Mouse (Mus musculus): ENCODE measurements around the gene Tpm1. TPM values are rescaled to one million over a fixed set of nuclear protein-coding genes. Genes with fewer than 3 reads are reported as not detected.

The Tpm1 gene
- polyA plus RNA-seq, 1 experiment from 2014 or later, result 109 TPM

- no peak overlapping the region for H3K9ac ChIP-seq
- H3K27me3 ChIP-seq, result no peaks in the 10 kb centered on the region
- no peak overlapping the region for H3K4me2 ChIP-seq
- H3K9me3 ChIP-seq (replicated peaks), result no peaks in the 10 kb centered on the region
- no peaks in the 10 kb centered on the region for H3K36me3 ChIP-seq (ENCODE audit: poor library complexity, severe bottlenecking)
- no peaks in the 10 kb centered on the region for H3K4me1 ChIP-seq
- no peak overlapping the region for H3K27ac ChIP-seq
- WGBS, result 60% methylated on average over 9 of the region's 9 CpGs
- H3K4me3 ChIP-seq, result no peak overlapping the region
- no peak for ATAC-seq
Observed at GRCm38 (mm10) chr9:66991021-66991749, 58.0 kb downstream of the Tpm1 start.

GRCm38 (mm10) chr9:66990046-66990445 lies 59.2 kb downstream of the Tpm1 start:
- Histone ChIP-seq H3K27me3 (no peaks in the 10 kb centered on the region), H3K27ac (no peak overlapping the region), H3K4me2 (no peak overlapping the region), H3K4me3 (no peak overlapping the region), H3K9me3 (replicated peaks) (no peaks in the 10 kb centered on the region), H3K36me3 (ENCODE audit: poor library complexity, severe bottlenecking) (no peaks in the 10 kb centered on the region), H3K4me1 (no peaks in the 10 kb centered on the region), H3K9ac (no peak overlapping the region)
- WGBS, result 92% methylated on average over 5 of the region's 5 CpGs
- ATAC-seq, result no peak

- Histone ChIP-seq H3K4me1 (no peaks in the 10 kb centered on the region), H3K27me3 (no peaks in the 10 kb centered on the region), H3K4me2 (no peak overlapping the region), H3K36me3 (ENCODE audit: poor library complexity, severe bottlenecking) (no peaks in the 10 kb centered on the region), H3K9me3 (replicated peaks) (no peaks in the 10 kb centered on the region), H3K4me3 (no peak overlapping the region), H3K9ac (no peak overlapping the region), H3K27ac (no peak overlapping the region)
- ATAC-seq, result no peak
- 91% methylated on average over 6 of the region's 6 CpGs for WGBS
Observed at GRCm38 (mm10) chr9:66989581-66989980, 59.6 kb downstream of the Tpm1 start.

GRCm38 (mm10) chr9:66988888-66989414 lies 60.3 kb downstream of the Tpm1 start:
- Histone ChIP-seq H3K27me3 (no peaks in the 10 kb centered on the region), H3K9ac (no peak overlapping the region), H3K36me3 (ENCODE audit: poor library complexity, severe bottlenecking) (no peaks in the 10 kb centered on the region), H3K9me3 (replicated peaks) (no peaks in the 10 kb centered on the region), H3K4me3 (no peak overlapping the region), H3K27ac (no peak overlapping the region), H3K4me2 (no peak overlapping the region), H3K4me1 (no peaks in the 10 kb centered on the region)
- no peak for ATAC-seq
- 61% methylated on average over 6 of the region's 6 CpGs for WGBS

GRCm38 (mm10) chr9:66988198-66988887 lies 60.9 kb downstream of the Tpm1 start:
- no peaks in the 10 kb centered on the region for H3K36me3 ChIP-seq (ENCODE audit: poor library complexity, severe bottlenecking)
- no peak overlapping the region for H3K9ac ChIP-seq
- H3K4me1 ChIP-seq, result no peaks in the 10 kb centered on the region
- H3K27me3 ChIP-seq, result no peaks in the 10 kb centered on the region
- H3K9me3 ChIP-seq (replicated peaks), result no peaks in the 10 kb centered on the region
- H3K4me3 ChIP-seq, result no peak overlapping the region
- no peak overlapping the region for H3K27ac ChIP-seq
- H3K4me2 ChIP-seq, result no peak overlapping the region
- 59% methylated on average over 11 of the region's 11 CpGs for WGBS
- no peak for ATAC-seq

GRCm38 (mm10) chr9:66985377-66985776 lies 63.8 kb downstream of the Tpm1 start:
- H3K4me3 ChIP-seq, result no peak overlapping the region
- H3K4me2 ChIP-seq, result no peak overlapping the region
- no peaks in the 10 kb centered on the region for H3K4me1 ChIP-seq
- H3K36me3 ChIP-seq (ENCODE audit: poor library complexity, severe bottlenecking), result no peaks in the 10 kb centered on the region
- no peaks in the 10 kb centered on the region for H3K9me3 ChIP-seq (replicated peaks)
- 89% methylated on average over 7 of the region's 7 CpGs for WGBS
- no peak overlapping the region for H3K9ac ChIP-seq
- H3K27me3 ChIP-seq, result no peaks in the 10 kb centered on the region
- no peak overlapping the region for H3K27ac ChIP-seq
- ATAC-seq, result no peak

- Histone ChIP-seq H3K27me3 (no peaks in the 10 kb centered on the region), H3K4me2 (no peak overlapping the region), H3K9me3 (replicated peaks) (no peaks in the 10 kb centered on the region), H3K4me1 (no peaks in the 10 kb centered on the region), H3K9ac (no peak overlapping the region), H3K4me3 (no peak overlapping the region), H3K27ac (no peak overlapping the region), H3K36me3 (ENCODE audit: poor library complexity, severe bottlenecking) (no peaks in the 10 kb centered on the region)
- WGBS, result 78% methylated on average over 7 of the region's 7 CpGs
- ATAC-seq, result no peak
Observed at GRCm38 (mm10) chr9:66982085-66982484, 67.1 kb downstream of the Tpm1 start.

- H3K9ac ChIP-seq, result no peak overlapping the region
- no peak overlapping the region for H3K27ac ChIP-seq
- 0 out of 2 replicates have a peak, but pooled peaks have one; percentile 36 for ATAC-seq
- no peaks in the 10 kb centered on the region for H3K27me3 ChIP-seq
- H3K4me1 ChIP-seq, result peaks cover 5% of the 10 kb centered on the region; the same call in 1 of the 2 replicates
- H3K36me3 ChIP-seq (ENCODE audit: poor library complexity, severe bottlenecking), result no peaks in the 10 kb centered on the region
- no peak overlapping the region for H3K4me2 ChIP-seq
- H3K9me3 ChIP-seq (replicated peaks), result no peaks in the 10 kb centered on the region
- WGBS, result 9% methylated on average over 5 of the region's 5 CpGs
- H3K4me3 ChIP-seq, result no peak overlapping the region
Observed at GRCm38 (mm10) chr9:66980458-66980857, 68.7 kb downstream of the Tpm1 start.

- Histone ChIP-seq H3K9me3 (replicated peaks) (no peaks in the 10 kb centered on the region), H3K9ac (no peak overlapping the region), H3K4me2 (no peak overlapping the region), H3K27ac (no peak overlapping the region), H3K27me3 (no peaks in the 10 kb centered on the region), H3K4me3 (no peak overlapping the region), H3K36me3 (ENCODE audit: poor library complexity, severe bottlenecking) (no peaks in the 10 kb centered on the region), H3K4me1 (peaks cover 9% of the 10 kb centered on the region; the same call in 1 of the 2 replicates)
- 83% methylated on average over 1 of the region's 1 CpGs for WGBS
- no peak for ATAC-seq
Observed at GRCm38 (mm10) chr9:66978468-66978867, 70.7 kb downstream of the Tpm1 start.

- WGBS, result 96% methylated on average over 1 of the region's 1 CpGs
- Histone ChIP-seq H3K4me1 (peaks cover 9% of the 10 kb centered on the region; the same call in 1 of the 2 replicates), H3K4me3 (no peak overlapping the region), H3K4me2 (no peak overlapping the region), H3K36me3 (ENCODE audit: poor library complexity, severe bottlenecking) (no peaks in the 10 kb centered on the region), H3K27me3 (no peaks in the 10 kb centered on the region), H3K9ac (no peak overlapping the region), H3K9me3 (replicated peaks) (no peaks in the 10 kb centered on the region), H3K27ac (no peak overlapping the region)
- no peak for ATAC-seq
Observed at GRCm38 (mm10) chr9:66977982-66978381, 71.2 kb downstream of the Tpm1 start.

GRCm38 (mm10) chr9:66977121-66977520 lies 72.1 kb downstream of the Tpm1 start:
- WGBS, result 87% methylated on average over 5 of the region's 5 CpGs
- Histone ChIP-seq H3K4me3 (no peak overlapping the region), H3K4me1 (peaks cover 9% of the 10 kb centered on the region; the same call in 1 of the 2 replicates), H3K27ac (no peak overlapping the region), H3K9me3 (replicated peaks) (no peaks in the 10 kb centered on the region), H3K36me3 (ENCODE audit: poor library complexity, severe bottlenecking) (no peaks in the 10 kb centered on the region), H3K9ac (no peak overlapping the region), H3K27me3 (no peaks in the 10 kb centered on the region), H3K4me2 (no peak overlapping the region)
- ATAC-seq, result no peak

- peaks cover 9% of the 10 kb centered on the region; the same call in 1 of the 2 replicates for H3K4me1 ChIP-seq
- 1% methylated on average over 17 of the region's 32 CpGs for WGBS
- peak; percentile 98 for ATAC-seq
Observed at GRCm38 (mm10) chr9:66975239-66975645, 74.0 kb downstream of the Tpm1 start, which contains the start of gene Lactb. Gene Lactb (minus strand): TSS chr9:66975484.

More at GRCm38 (mm10) chr9:66975239-66975645, 74.0 kb downstream of the Tpm1 start, which contains the start of gene Lactb:
- Histone ChIP-seq H3K9me3 (replicated peaks) (no peaks in the 10 kb centered on the region), H3K9ac (peak within 1 kb of the TSS; percentile 82), H3K36me3 (ENCODE audit: poor library complexity, severe bottlenecking) (peaks cover 4% of the 10 kb centered on the region), H3K27me3 (no peaks in the 10 kb centered on the region), H3K4me3 (peak within 1 kb of the TSS; percentile 90), H3K4me2 (peak within 1 kb of the TSS; percentile 71), H3K27ac (peak within 1 kb of the TSS; percentile 87)

All from forebrain, embryonic 13.5 days (tissue).